Mouse (Mus musculus) bone marrow, adult 2 months (tissue): Measurements from ENCODE around the gene Gm11077.

Experiments used
- CTCF ChIP-seq: fragments of 200-500 bp; IDR thresholded peaks from 2 replicates; pipeline ENCODE4 v1.5.1; 2011; ENCODE audit warnings: low read length, control low read depth; ENCODE audit not compliant: control insufficient read depth, insufficient read depth
- POLR2A ChIP-seq: fragments of 200-500 bp; IDR thresholded peaks from 2 replicates; pipeline ENCODE4 v1.6.1; 2011; ENCODE audit warnings: low read depth, mild to moderate bottlenecking, control low read depth, low read length, borderline replicate concordance; ENCODE audit not compliant: control insufficient read depth

GRCm38 (mm10) chr6:140682829-140683228, 46.3 kb upstream of the Gm11077 start:
- TF ChIP-seq POLR2A, result no peak
- no peak for TF ChIP-seq CTCF
